Mouse (Mus musculus) c-Kit-positive CD71-negative TER-119-negative erythroid progenitor cells, embryonic 14.5 days (primary cell): ENCODE measurements around the gene Lgals9.

ENCODE experiments used
- DNase-seq: peaks from one replicate; pipeline ENCODE4 v3.0.0-alpha.2; 2013; ENCODE audit warnings: low read depth

Gene Lgals9

GRCm38 (mm10) chr11:78984483-78985177 lies at the start of gene Lgals9:
Gene Lgals9, minus strand, starts transcription at chr11:78984946.
- DNase-seq: peak; percentile 64

- DNase-seq: no peak
Observed at GRCm38 (mm10) chr11:79033636-79034035, 48.9 kb upstream of the Lgals9 start.

- no peak for DNase-seq
Observed at GRCm38 (mm10) chr11:79033021-79033420, 48.3 kb upstream of the Lgals9 start.

- DNase-seq: no peak
Observed at GRCm38 (mm10) chr11:79031452-79031746, 46.7 kb upstream of the Lgals9 start.

GRCm38 (mm10) chr11:79030570-79031451 lies 46.1 kb upstream of the Lgals9 start:
- DNase-seq: no peak

- no peak for DNase-seq
Observed at GRCm38 (mm10) chr11:79023751-79024150, 39.0 kb upstream of the Lgals9 start.

- DNase-seq: no peak
Observed at GRCm38 (mm10) chr11:79023342-79023741, 38.6 kb upstream of the Lgals9 start.

GRCm38 (mm10) chr11:79022836-79023235 lies 38.1 kb upstream of the Lgals9 start:
- no peak for DNase-seq

- no peak for DNase-seq
Observed at GRCm38 (mm10) chr11:79020535-79021045, 35.8 kb upstream of the Lgals9 start.

- DNase-seq: no peak
Observed at GRCm38 (mm10) chr11:79019839-79020534, 35.2 kb upstream of the Lgals9 start.

GRCm38 (mm10) chr11:79018954-79019704 lies 34.4 kb upstream of the Lgals9 start:
- DNase-seq: peak; percentile 79

GRCm38 (mm10) chr11:79017161-79017606 lies 32.4 kb upstream of the Lgals9 start:
- no peak for DNase-seq

GRCm38 (mm10) chr11:79016236-79016635 lies 31.5 kb upstream of the Lgals9 start:
- no peak for DNase-seq

- DNase-seq: no peak
Observed at GRCm38 (mm10) chr11:79015660-79016215, 31.0 kb upstream of the Lgals9 start.

GRCm38 (mm10) chr11:79014602-79015325 lies 30.0 kb upstream of the Lgals9 start:
- DNase-seq: no peak

- no peak for DNase-seq
Observed at GRCm38 (mm10) chr11:79013806-79014205, 29.1 kb upstream of the Lgals9 start.

GRCm38 (mm10) chr11:79013056-79013455 lies 28.3 kb upstream of the Lgals9 start:
- no peak for DNase-seq

- DNase-seq: no peak
Observed at GRCm38 (mm10) chr11:79012529-79012928, 27.8 kb upstream of the Lgals9 start.

GRCm38 (mm10) chr11:79008891-79009290 lies 24.1 kb upstream of the Lgals9 start:
- DNase-seq: no peak

- no peak for DNase-seq
Observed at GRCm38 (mm10) chr11:79008007-79008775, 23.4 kb upstream of the Lgals9 start.
